Mouse (Mus musculus) stomach, adult 2 months (tissue): ENCODE measurements around the gene Olfr681. TPM values are rescaled to one million over a fixed set of nuclear protein-coding genes. Genes with fewer than 3 reads are reported as not detected.

Experiments used
- polyA plus RNA-seq: library from polyadenylated mRNA; depleted of rRNA; stranded (reverse); fragments of >200 nt; gene quantifications from 2 replicates; pipeline ENCODE4 v1.2.3, GENCODE M21; 2012; rRNA removed

Olfr681 gene
- polyA plus RNA-seq: not detected in 2 replicates

DNA sequence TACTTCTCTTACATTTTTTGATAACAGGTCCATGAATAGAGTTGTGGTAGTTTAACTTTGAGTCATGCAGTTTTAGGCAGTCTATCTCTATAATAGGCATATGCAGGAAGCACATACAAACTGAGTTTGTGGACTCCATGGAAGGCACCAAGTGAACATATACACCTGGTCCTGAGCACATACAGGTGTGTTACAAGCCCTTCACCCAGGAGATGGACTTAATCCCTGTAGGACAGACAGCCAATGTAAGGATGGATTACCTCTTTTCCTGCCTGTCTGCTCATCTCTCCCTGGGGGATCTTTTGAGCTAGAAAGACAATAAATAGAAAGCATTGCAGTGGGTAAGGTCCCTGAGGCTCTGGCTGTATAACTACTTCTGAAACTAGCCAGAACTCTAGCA is at the start of gene Olfr681:
Olfr681 (plus strand) TSS at position 301 of the 400 bp plus-strand sequence.

DNA sequence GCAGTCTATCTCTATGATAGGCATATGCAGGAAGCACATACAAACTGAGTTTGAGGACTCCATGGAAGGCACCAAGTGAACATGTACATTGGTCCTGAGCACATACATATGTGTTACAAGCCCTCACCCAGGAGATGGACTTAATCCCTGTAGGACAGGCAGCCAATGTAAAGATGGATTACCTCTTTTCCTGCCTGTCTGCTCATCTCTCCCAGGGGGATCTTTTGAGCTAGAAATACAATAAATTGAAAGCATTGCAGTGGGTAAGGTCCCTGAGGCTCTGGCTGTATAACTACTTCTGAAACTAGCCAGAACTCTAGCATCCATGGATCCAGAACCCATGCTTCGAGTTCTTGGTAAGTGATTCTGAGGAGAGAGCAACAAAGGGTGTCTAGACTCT is 35.7 kb upstream of the Olfr681 start, which contains the start of gene Olfr679:
Olfr679 (plus strand) TSS at position 301 of the 400 bp plus-strand sequence.

DNA sequence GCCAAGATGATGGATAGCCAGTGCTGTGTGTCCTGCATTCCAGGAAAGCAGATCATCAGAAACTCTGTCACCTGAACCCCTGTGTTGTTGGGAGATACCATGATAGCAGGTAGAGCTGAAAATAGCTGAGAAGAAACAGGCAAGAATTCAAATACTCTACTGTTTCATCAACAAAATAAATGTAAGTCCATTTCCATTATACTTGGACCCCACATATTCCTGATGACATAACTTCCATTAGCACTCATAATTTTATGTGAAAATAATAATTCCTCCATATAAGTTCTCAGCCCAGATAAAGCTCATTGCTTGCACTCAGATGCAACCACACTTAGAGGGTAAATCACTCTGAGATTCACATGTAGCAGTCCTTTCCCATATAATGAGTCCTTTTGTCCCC is 23.9 kb upstream of the Olfr681 start, which contains the start of gene Olfr680-ps1:
Olfr680-ps1 (minus strand) TSS at position 101 of the 400 bp plus-strand sequence.

DNA sequence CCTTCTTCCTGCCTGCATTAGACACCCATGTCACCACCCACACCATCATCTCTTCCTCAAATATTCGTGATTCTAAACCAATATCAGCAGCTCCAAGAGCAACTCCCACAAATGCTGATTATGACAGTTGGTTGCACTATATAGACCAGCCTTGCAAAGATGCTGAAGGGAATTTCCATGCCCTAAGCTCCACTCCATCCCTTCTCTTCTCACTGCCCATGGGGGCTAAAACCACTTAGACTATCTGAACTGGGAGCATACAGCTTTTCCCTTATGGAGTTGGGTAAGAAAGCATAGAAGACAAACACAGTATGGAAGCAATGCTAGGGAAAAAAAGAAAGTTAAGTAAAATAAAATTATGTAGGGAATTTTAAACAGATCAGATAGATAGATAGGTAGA is 30.3 kb downstream of the Olfr681 start, which contains the start of gene Olfr683:
Olfr683 (minus strand) TSS at position 101 of the 400 bp plus-strand sequence.

GRCm38 (mm10) chr7:105163553-105163952 is 46.9 kb downstream of the Olfr681 start, which contains the start of gene Olfr684:
Gene Olfr684, minus strand, starts transcription at chr7:105163653.

Other genes with a start within 250 kb of the Olfr681 start
- not detected in 2 replicates for gene Olfr665, start 238.8 kb upstream of the Olfr681 start, polyA plus RNA-seq
- not detected in 2 replicates for gene Olfr666, start 220.9 kb upstream of the Olfr681 start, polyA plus RNA-seq
- not detected in 2 replicates for gene Olfr667, start 195.4 kb upstream of the Olfr681 start, polyA plus RNA-seq
- gene Olfr668, start 188.8 kb upstream of the Olfr681 start, polyA plus RNA-seq: not detected in 2 replicates
- not detected in 2 replicates for gene Olfr669, start 182.6 kb upstream of the Olfr681 start, polyA plus RNA-seq
- gene Olfr670, start 154.2 kb upstream of the Olfr681 start, polyA plus RNA-seq: not detected in 2 replicates
- gene Olfr671, start 137.7 kb upstream of the Olfr681 start, polyA plus RNA-seq: not detected in 2 replicates
- gene Olfr672, start 114.8 kb upstream of the Olfr681 start, polyA plus RNA-seq: not detected in 2 replicates
- not detected in 2 replicates for gene Olfr675, start 88.4 kb upstream of the Olfr681 start, polyA plus RNA-seq
- gene Olfr676, start 84.1 kb upstream of the Olfr681 start, polyA plus RNA-seq: not detected in 2 replicates
- gene Olfr677, start 65.5 kb upstream of the Olfr681 start, polyA plus RNA-seq: not detected in 2 replicates
- not detected in 2 replicates for gene Olfr678, start 52.4 kb upstream of the Olfr681 start, polyA plus RNA-seq
- not detected in 2 replicates for gene Olfr679, start 35.6 kb upstream of the Olfr681 start, polyA plus RNA-seq
- not detected in 2 replicates for gene Olfr680-ps1, start 24.0 kb upstream of the Olfr681 start, polyA plus RNA-seq
- not detected in 2 replicates for gene Olfr683, start 30.2 kb downstream of the Olfr681 start, polyA plus RNA-seq
- gene Olfr684, start 46.8 kb downstream of the Olfr681 start, polyA plus RNA-seq: not detected in 2 replicates
- not detected in 2 replicates for gene Olfr685, start 69.2 kb downstream of the Olfr681 start, polyA plus RNA-seq
- not detected in 2 replicates for gene Olfr686, start 90.6 kb downstream of the Olfr681 start, polyA plus RNA-seq
- not detected in 2 replicates for gene Olfr688, start 171.3 kb downstream of the Olfr681 start, polyA plus RNA-seq
- gene Olfr689, start 194.3 kb downstream of the Olfr681 start, polyA plus RNA-seq: not detected in 2 replicates
- gene Olfr690, start 217.3 kb downstream of the Olfr681 start, polyA plus RNA-seq: not detected in 2 replicates
- gene Olfr691, start 225.4 kb downstream of the Olfr681 start, polyA plus RNA-seq: not detected in 2 replicates